Mouse (Mus musculus): ENCODE data around the gene Vps8. TPM values are rescaled to one million over a fixed set of nuclear protein-coding genes. Genes with fewer than 3 reads are reported as not detected.
"Not testable (repeated sequence)": the region's sequence is repeated elsewhere in the genome, so short reads cannot be mapped to it uniquely, and the experiment has no call there.

Gene Vps8
- polyA plus RNA-seq, 1 experiment from 2014 or later, result 20.4 TPM

- no peaks in the 10 kb centered on the region for H3K4me1 ChIP-seq (ENCODE audit: control insufficient read depth, insufficient read depth, low read length)
- H3K9me3 ChIP-seq (ENCODE audit: control insufficient read depth, low read depth, low read length), result peaks cover 3% of the 10 kb centered on the region; the same call in 1 of the 2 replicates
- no peak for ATAC-seq (ENCODE audit: insufficient number of reproducible peaks, insufficient read depth, low FRiP score, low read depth)
- H3K4me3 ChIP-seq (ENCODE audit: low read depth, low read length), result no peak overlapping the region
- H3K27ac ChIP-seq (ENCODE audit: low read length), result no peak overlapping the region
- H3K27me3 ChIP-seq (ENCODE audit: control insufficient read depth, insufficient read depth, low read length), result no peaks in the 10 kb centered on the region
- no peak overlapping the region for H3K4me2 ChIP-seq (replicated peaks; ENCODE audit: low read depth, low read length)
- H3K36me3 ChIP-seq (ENCODE audit: control insufficient read depth, insufficient read depth, low read length), result no peaks in the 10 kb centered on the region; the same call in 1 of the 2 replicates
- H3K9ac ChIP-seq (replicated peaks; ENCODE audit: low read depth, low read length), result no peak overlapping the region
- WGBS, result 86% methylated on average over 9 of the region's 9 CpGs
Observed at GRCm38 (mm10) chr16:21655961-21656360, 233.0 kb downstream of the Vps8 start.

- no peak for ATAC-seq (ENCODE audit: insufficient number of reproducible peaks, insufficient read depth, low FRiP score, low read depth)
- whole genome bisulfite sequencing, result 27% methylated on average over 18 of the region's 18 CpGs
- Histone ChIP-seq H3K36me3 (ENCODE audit: control insufficient read depth, insufficient read depth, low read length) (no peaks in the 10 kb centered on the region), H3K27ac (ENCODE audit: low read length) (no peak overlapping the region), H3K9ac (replicated peaks; ENCODE audit: low read depth, low read length) (no peak overlapping the region), H3K4me2 (replicated peaks; ENCODE audit: low read depth, low read length) (no peak overlapping the region), H3K9me3 (ENCODE audit: control insufficient read depth, low read depth, low read length) (0 out of 2 replicates have a peak, but pooled peaks cover 2% of the 10 kb centered on the region), H3K4me1 (ENCODE audit: control insufficient read depth, insufficient read depth, low read length) (0 out of 2 replicates have a peak, but pooled peaks cover 2% of the 10 kb centered on the region), H3K4me3 (ENCODE audit: low read depth, low read length) (no peak overlapping the region), H3K27me3 (ENCODE audit: control insufficient read depth, insufficient read depth, low read length) (no peaks in the 10 kb centered on the region)
Observed at GRCm38 (mm10) chr16:21664633-21665363, 241.9 kb downstream of the Vps8 start.

GRCm38 (mm10) chr16:21665423-21665986 is 242.6 kb downstream of the Vps8 start:
- Histone ChIP-seq H3K4me2 (replicated peaks; ENCODE audit: low read depth, low read length) (no peak overlapping the region), H3K9ac (replicated peaks; ENCODE audit: low read depth, low read length) (no peak overlapping the region), H3K27me3 (ENCODE audit: control insufficient read depth, insufficient read depth, low read length) (no peaks in the 10 kb centered on the region), H3K9me3 (ENCODE audit: control insufficient read depth, low read depth, low read length) (0 out of 2 replicates have a peak, but pooled peaks cover 2% of the 10 kb centered on the region), H3K4me3 (ENCODE audit: low read depth, low read length) (no peak overlapping the region), H3K36me3 (ENCODE audit: control insufficient read depth, insufficient read depth, low read length) (no peaks in the 10 kb centered on the region), H3K4me1 (ENCODE audit: control insufficient read depth, insufficient read depth, low read length) (0 out of 2 replicates have a peak, but pooled peaks cover 2% of the 10 kb centered on the region), H3K27ac (ENCODE audit: low read length) (no peak overlapping the region)
- 30% methylated on average over 4 of the region's 4 CpGs for WGBS
- ATAC-seq (ENCODE audit: insufficient number of reproducible peaks, insufficient read depth, low FRiP score, low read depth), result no peak

GRCm38 (mm10) chr16:21671878-21672277 is 249.0 kb downstream of the Vps8 start:
- 69% methylated on average over 4 of the region's 4 CpGs for WGBS
- H3K27me3 ChIP-seq (ENCODE audit: control insufficient read depth, insufficient read depth, low read length), result no peaks in the 10 kb centered on the region
- H3K4me3 ChIP-seq (ENCODE audit: low read depth, low read length), result no peak overlapping the region
- ATAC-seq (ENCODE audit: insufficient number of reproducible peaks, insufficient read depth, low FRiP score, low read depth), result no peak
- no peaks in the 10 kb centered on the region for H3K36me3 ChIP-seq (ENCODE audit: control insufficient read depth, insufficient read depth, low read length)
- no peaks in the 10 kb centered on the region for H3K9me3 ChIP-seq (ENCODE audit: control insufficient read depth, low read depth, low read length)
- no peak overlapping the region for H3K9ac ChIP-seq (replicated peaks; ENCODE audit: low read depth, low read length)
- no peaks in the 10 kb centered on the region for H3K4me1 ChIP-seq (ENCODE audit: control insufficient read depth, insufficient read depth, low read length)
- H3K4me2 ChIP-seq (replicated peaks; ENCODE audit: low read depth, low read length), result no peak overlapping the region
- no peak overlapping the region for H3K27ac ChIP-seq (ENCODE audit: low read length)

- not testable (repeated sequence) for H3K27me3 ChIP-seq (ENCODE audit: control insufficient read depth, insufficient read depth, low read length); H3K36me3 ChIP-seq (ENCODE audit: control insufficient read depth, insufficient read depth, low read length); H3K4me2 ChIP-seq (replicated peaks; ENCODE audit: low read depth, low read length); H3K4me1 ChIP-seq (ENCODE audit: control insufficient read depth, insufficient read depth, low read length); H3K4me3 ChIP-seq (ENCODE audit: low read depth, low read length); H3K9me3 ChIP-seq (ENCODE audit: control insufficient read depth, low read depth, low read length); H3K9ac ChIP-seq (replicated peaks; ENCODE audit: low read depth, low read length); ATAC-seq (ENCODE audit: insufficient number of reproducible peaks, insufficient read depth, low FRiP score, low read depth); H3K27ac ChIP-seq (ENCODE audit: low read length)
Observed at GRCm38 (mm10) chr16:21673046-21673445, 250.1 kb downstream of the Vps8 start.

GRCm38 (mm10) chr16:21673651-21674050 is 250.7 kb downstream of the Vps8 start:
- not testable (repeated sequence) for H3K27me3 ChIP-seq (ENCODE audit: control insufficient read depth, insufficient read depth, low read length); H3K9ac ChIP-seq (replicated peaks; ENCODE audit: low read depth, low read length); H3K4me3 ChIP-seq (ENCODE audit: low read depth, low read length); ATAC-seq (ENCODE audit: insufficient number of reproducible peaks, insufficient read depth, low FRiP score, low read depth); H3K4me1 ChIP-seq (ENCODE audit: control insufficient read depth, insufficient read depth, low read length); H3K9me3 ChIP-seq (ENCODE audit: control insufficient read depth, low read depth, low read length); H3K4me2 ChIP-seq (replicated peaks; ENCODE audit: low read depth, low read length); H3K36me3 ChIP-seq (ENCODE audit: control insufficient read depth, insufficient read depth, low read length); H3K27ac ChIP-seq (ENCODE audit: low read length)
- WGBS, result 97% methylated on average over 1 of the region's 1 CpGs

- H3K4me3 ChIP-seq (ENCODE audit: low read depth, low read length), result no peak overlapping the region
- H3K27ac ChIP-seq (ENCODE audit: low read length), result no peak overlapping the region
- H3K4me2 ChIP-seq (replicated peaks; ENCODE audit: low read depth, low read length), result no peak overlapping the region
- 89% methylated on average over 7 of the region's 7 CpGs for whole genome bisulfite sequencing
- 0 out of 2 replicates have a peak, but pooled peaks cover 3% of the 10 kb centered on the region for H3K36me3 ChIP-seq (ENCODE audit: control insufficient read depth, insufficient read depth, low read length)
- no peaks in the 10 kb centered on the region for H3K27me3 ChIP-seq (ENCODE audit: control insufficient read depth, insufficient read depth, low read length)
- H3K9ac ChIP-seq (replicated peaks; ENCODE audit: low read depth, low read length), result no peak overlapping the region
- H3K4me1 ChIP-seq (ENCODE audit: control insufficient read depth, insufficient read depth, low read length), result no peaks in the 10 kb centered on the region
- ATAC-seq (ENCODE audit: insufficient number of reproducible peaks, insufficient read depth, low FRiP score, low read depth), result no peak
- no peaks in the 10 kb centered on the region for H3K9me3 ChIP-seq (ENCODE audit: control insufficient read depth, low read depth, low read length)
Observed at GRCm38 (mm10) chr16:21676791-21677190, 253.9 kb downstream of the Vps8 start.

- 0 out of 2 replicates have a peak, but pooled peaks cover 3% of the 10 kb centered on the region for H3K4me1 ChIP-seq (ENCODE audit: control insufficient read depth, insufficient read depth, low read length)
- no peaks in the 10 kb centered on the region for H3K9me3 ChIP-seq (ENCODE audit: control insufficient read depth, low read depth, low read length)
- 84% methylated on average over 5 of the region's 5 CpGs for WGBS
- no peak overlapping the region for H3K4me2 ChIP-seq (replicated peaks; ENCODE audit: low read depth, low read length)
- H3K27ac ChIP-seq (ENCODE audit: low read length), result no peak overlapping the region
- H3K9ac ChIP-seq (replicated peaks; ENCODE audit: low read depth, low read length), result no peak overlapping the region
- no peaks in the 10 kb centered on the region for H3K36me3 ChIP-seq (ENCODE audit: control insufficient read depth, insufficient read depth, low read length)
- H3K4me3 ChIP-seq (ENCODE audit: low read depth, low read length), result no peak overlapping the region
- ATAC-seq (ENCODE audit: insufficient number of reproducible peaks, insufficient read depth, low FRiP score, low read depth), result no peak
- H3K27me3 ChIP-seq (ENCODE audit: control insufficient read depth, insufficient read depth, low read length), result no peaks in the 10 kb centered on the region
Observed at GRCm38 (mm10) chr16:21687406-21687805, 264.5 kb downstream of the Vps8 start.
